Mouse (Mus musculus): ENCODE data around the gene Lbp. TPM values are rescaled to one million over a fixed set of nuclear protein-coding genes. Genes with fewer than 3 reads are reported as not detected.

Gene Lbp
- 31.0 and 34.5 TPM in 2 replicates for polyA plus RNA-seq (2015; fragmentation: Nextera tagmentation; extraction: Ambion mirVana)

DNA sequence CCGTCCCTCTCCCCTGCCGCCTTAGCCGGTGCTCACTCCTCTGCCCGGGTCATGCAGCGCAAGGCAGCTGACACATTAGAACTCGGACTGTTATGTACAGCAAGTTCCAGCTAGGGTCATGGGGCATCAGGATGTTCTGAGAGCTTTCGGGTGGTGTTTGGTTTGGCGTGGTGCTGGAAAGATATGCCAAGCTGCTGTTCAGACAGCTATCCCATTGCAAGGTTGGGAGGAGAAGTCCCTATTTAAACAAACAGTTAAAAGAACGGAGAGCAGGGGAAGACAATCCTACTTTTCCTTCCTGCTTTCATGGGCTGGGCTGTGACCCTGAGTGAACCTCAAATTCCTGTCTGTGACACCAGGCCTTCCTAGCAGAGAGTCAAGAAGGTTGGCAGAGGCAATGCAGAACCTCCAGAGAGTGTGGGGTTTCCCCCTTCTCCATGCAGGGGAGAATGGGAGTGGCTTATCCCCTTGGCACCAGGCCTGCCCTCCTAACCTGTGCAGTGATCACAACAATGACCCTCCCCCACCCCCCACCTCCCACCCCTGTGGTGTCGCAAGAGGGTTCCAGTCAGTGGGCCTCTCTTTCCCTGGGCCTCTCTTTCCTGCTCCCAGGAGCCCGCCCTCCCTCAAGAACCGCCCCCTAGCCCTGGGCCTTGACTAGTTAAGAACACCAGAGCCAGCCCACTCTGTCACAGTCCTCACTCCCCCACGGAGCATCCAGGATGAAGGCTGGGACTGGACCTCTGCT is at the start of gene Lbp:
Gene Lbp, plus strand, starts transcription at position 546 of the 748 bp plus-strand sequence.
- Histone ChIP-seq H3K4me2 (replicated peaks; ENCODE audit: low read depth, low read length) (peak within 1 kb of the TSS; percentile 53), H3K4me1 (ENCODE audit: insufficient read depth, low read length) (peaks cover 20% of the 10 kb centered on the region), H3K4me3 (ENCODE audit: low read length) (peak within 1 kb of the TSS; percentile 39), H3K9ac (replicated peaks; ENCODE audit: low read length) (peak within 1 kb of the TSS; percentile 63), H3K36me3 (ENCODE audit: insufficient read depth, low read length) (no peaks in the 10 kb centered on the region), H3K9me3 (ENCODE audit: low read length) (no peaks in the 10 kb centered on the region), H3K27ac (ENCODE audit: low read length) (peak within 1 kb of the TSS; percentile 92), H3K27me3 (ENCODE audit: insufficient read depth, low read length) (no peaks in the 10 kb centered on the region)
- WGBS: 16% methylated on average over 12 of the region's 13 CpGs
- peak; percentile 94 for ATAC-seq (ENCODE audit: low FRiP score, low TSS enrichment)

DNA sequence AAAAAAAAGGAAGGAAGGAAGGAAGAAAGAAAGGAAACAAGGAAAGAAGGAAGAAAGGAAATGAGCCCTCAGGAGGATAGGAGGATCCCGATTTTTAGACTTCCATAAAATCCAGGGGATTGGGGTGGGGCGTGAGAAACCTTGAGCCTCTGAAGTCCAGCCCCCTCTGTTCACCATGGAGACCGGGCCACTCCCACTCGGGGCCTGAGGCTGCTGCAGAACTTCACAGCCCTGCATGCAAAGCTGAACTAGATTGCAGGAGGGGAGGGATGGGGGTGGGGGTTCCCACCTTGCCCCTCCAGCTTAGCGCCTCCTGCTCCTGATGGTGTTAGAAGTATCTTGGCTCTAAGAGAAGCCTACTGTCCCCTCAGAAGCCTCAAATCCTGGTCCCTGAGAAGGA is 49.4 kb upstream of the Lbp start:
- Histone ChIP-seq H3K4me2 (replicated peaks; ENCODE audit: low read depth, low read length) (no peak overlapping the region), H3K27ac (ENCODE audit: low read length) (no peak overlapping the region), H3K36me3 (ENCODE audit: insufficient read depth, low read length) (no peaks in the 10 kb centered on the region), H3K27me3 (ENCODE audit: insufficient read depth, low read length) (no peaks in the 10 kb centered on the region), H3K4me1 (ENCODE audit: insufficient read depth, low read length) (peaks cover 24% of the 10 kb centered on the region), H3K9me3 (ENCODE audit: low read length) (no peaks in the 10 kb centered on the region), H3K4me3 (ENCODE audit: low read length) (no peak overlapping the region), H3K9ac (replicated peaks; ENCODE audit: low read length) (0 out of 2 replicates have a peak overlapping the region, but pooled peaks have one; percentile 33)
- ATAC-seq (ENCODE audit: low FRiP score, low TSS enrichment): peak; percentile 73; the same call in 1 of the 2 replicates
- 6% methylated on average over 5 of the region's 5 CpGs for WGBS

DNA sequence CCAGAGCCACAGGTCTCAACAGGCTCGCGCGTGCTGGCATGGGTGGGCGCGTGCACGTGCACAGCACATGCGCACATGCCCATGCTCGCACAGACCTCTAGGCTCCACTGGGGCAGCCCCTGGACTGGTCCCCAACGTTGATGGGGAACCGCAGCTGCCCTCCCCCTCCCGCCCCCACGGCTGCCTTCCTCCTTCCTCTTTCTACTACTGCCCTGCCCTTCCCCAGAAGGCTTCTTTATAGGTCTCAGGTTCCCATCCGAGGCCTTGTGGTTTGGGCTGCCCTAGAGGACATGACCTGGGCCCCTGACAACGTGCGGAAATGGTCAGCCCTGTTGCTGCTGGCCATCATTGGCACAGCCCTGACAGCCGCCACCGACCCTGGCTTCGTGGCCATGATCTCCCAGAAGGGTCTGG is 48.3 kb upstream of the Lbp start, which contains the start of gene Bpi:
Gene Bpi, plus strand, starts transcription at position 90 of the 414 bp plus-strand sequence.
- H3K36me3 ChIP-seq (ENCODE audit: insufficient read depth, low read length): no peaks in the 10 kb centered on the region
- no peaks in the 10 kb centered on the region for H3K27me3 ChIP-seq (ENCODE audit: insufficient read depth, low read length)
- 0 out of 2 replicates have a peak, but pooled peaks have one; percentile 32 for ATAC-seq (ENCODE audit: low FRiP score, low TSS enrichment)
- H3K4me3 ChIP-seq (ENCODE audit: low read length): peak within 1 kb of the TSS; percentile 6; the same call in 1 of the 2 replicates
- peaks cover 24% of the 10 kb centered on the region for H3K4me1 ChIP-seq (ENCODE audit: insufficient read depth, low read length)
- 55% methylated on average over 18 of the region's 18 CpGs for WGBS
- peak within 1 kb of the TSS; percentile 42 for H3K4me2 ChIP-seq (replicated peaks; ENCODE audit: low read depth, low read length)
- no peaks in the 10 kb centered on the region for H3K9me3 ChIP-seq (ENCODE audit: low read length)
- peak within 1 kb of the TSS; percentile 34; the same call in 1 of the 2 replicates for H3K9ac ChIP-seq (replicated peaks; ENCODE audit: low read length)
- H3K27ac ChIP-seq (ENCODE audit: low read length): no peak within 1 kb of the TSS

DNA sequence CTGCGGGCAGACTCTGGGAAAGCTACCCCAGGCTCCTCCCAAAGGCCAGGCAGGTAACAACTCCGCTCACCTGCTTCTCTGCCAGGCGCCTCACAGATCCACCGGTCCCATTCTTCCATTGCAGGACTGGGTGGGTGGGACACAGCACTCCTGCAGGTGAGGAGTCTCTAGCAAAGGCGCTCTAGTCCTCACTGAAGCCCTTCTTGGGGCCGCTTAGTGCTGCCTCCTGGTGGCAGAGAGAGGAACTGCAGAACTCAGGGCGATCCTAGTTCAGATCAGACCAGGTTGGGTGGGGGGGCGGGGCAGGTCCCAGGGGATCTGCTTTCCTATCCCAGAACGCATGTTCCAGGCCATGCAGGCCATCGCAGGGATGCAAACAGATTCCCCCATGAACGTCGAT is 47.5 kb upstream of the Lbp start:
- 13% methylated on average over 12 of the region's 12 CpGs for WGBS
- Histone ChIP-seq H3K27ac (ENCODE audit: low read length) (no peak overlapping the region), H3K4me1 (ENCODE audit: insufficient read depth, low read length) (peaks cover 24% of the 10 kb centered on the region), H3K4me2 (replicated peaks; ENCODE audit: low read depth, low read length) (peak overlapping the region; percentile 42), H3K4me3 (ENCODE audit: low read length) (peak overlapping the region; percentile 6; the same call in 1 of the 2 replicates), H3K9me3 (ENCODE audit: low read length) (no peaks in the 10 kb centered on the region), H3K9ac (replicated peaks; ENCODE audit: low read length) (peak overlapping the region; percentile 34; the same call in 1 of the 2 replicates), H3K27me3 (ENCODE audit: insufficient read depth, low read length) (no peaks in the 10 kb centered on the region), H3K36me3 (ENCODE audit: insufficient read depth, low read length) (no peaks in the 10 kb centered on the region)
- ATAC-seq (ENCODE audit: low FRiP score, low TSS enrichment): peak; percentile 63

DNA sequence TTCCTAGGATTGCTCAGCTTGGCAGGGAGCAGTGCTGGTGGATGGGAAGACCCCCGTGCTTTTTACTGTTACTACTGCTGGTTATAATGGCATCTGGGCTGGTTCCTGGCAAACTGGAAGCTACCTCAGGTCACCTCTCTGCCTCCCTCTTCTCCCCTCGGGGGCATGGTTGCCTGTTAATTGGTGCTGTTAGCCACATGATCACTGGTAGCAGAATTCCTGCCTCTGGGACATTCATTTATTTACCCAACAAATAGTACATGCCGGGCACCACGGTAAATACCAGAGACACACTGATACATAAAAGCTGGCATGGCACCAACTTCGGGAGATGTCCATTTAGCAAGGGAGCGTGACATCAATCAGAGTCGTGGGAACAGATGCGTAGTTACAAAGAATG is 46.8 kb upstream of the Lbp start:
- H3K27ac ChIP-seq (ENCODE audit: low read length): no peak overlapping the region
- no peaks in the 10 kb centered on the region for H3K27me3 ChIP-seq (ENCODE audit: insufficient read depth, low read length)
- no peak overlapping the region for H3K9ac ChIP-seq (replicated peaks; ENCODE audit: low read length)
- H3K4me1 ChIP-seq (ENCODE audit: insufficient read depth, low read length): peaks cover 24% of the 10 kb centered on the region
- ATAC-seq (ENCODE audit: low FRiP score, low TSS enrichment): no peak
- no peak overlapping the region for H3K4me3 ChIP-seq (ENCODE audit: low read length)
- H3K36me3 ChIP-seq (ENCODE audit: insufficient read depth, low read length): no peaks in the 10 kb centered on the region
- H3K4me2 ChIP-seq (replicated peaks; ENCODE audit: low read depth, low read length): no peak overlapping the region
- 68% methylated on average over 8 of the region's 8 CpGs for WGBS
- no peaks in the 10 kb centered on the region for H3K9me3 ChIP-seq (ENCODE audit: low read length)

DNA sequence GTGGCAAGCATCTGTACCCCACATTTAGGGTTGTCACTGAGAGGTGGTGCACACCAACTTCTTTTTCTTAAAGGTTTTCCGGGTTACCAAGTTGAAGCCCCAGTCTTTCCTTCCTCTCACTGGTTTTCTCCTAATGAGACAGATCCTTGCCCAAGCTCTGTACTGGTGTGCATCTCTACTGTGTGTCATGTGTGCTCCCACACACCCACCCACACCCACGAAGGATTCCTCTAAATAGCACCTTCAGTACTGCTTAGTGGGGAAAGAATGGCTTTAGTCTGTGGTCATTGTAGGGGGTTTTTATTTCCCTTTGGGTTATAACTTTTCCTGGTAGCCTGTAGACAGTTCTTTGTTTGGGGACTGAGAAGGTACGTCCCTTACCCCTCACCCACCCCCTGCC is 41.4 kb upstream of the Lbp start:
- ATAC-seq (ENCODE audit: low FRiP score, low TSS enrichment): no peak

DNA sequence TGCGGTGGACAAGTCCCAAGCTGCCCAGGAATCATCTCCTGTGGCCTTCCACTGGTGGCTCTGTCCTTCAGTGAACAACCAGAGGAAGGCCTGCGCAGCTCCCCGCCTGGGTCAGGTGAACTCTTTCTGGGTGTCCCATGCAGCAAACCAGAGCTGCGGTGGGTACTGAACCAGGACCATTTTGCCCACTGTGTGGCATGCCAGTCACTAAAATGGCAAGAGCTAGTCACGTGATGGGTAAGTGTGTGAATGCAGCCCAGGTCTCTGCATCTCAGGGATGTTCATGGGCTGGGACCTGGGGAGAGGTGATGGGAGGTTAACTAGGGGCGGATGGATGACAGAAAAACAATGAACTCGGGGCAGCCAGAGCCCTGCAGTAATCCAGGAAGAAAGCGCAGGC is 36.3 kb upstream of the Lbp start:
- no peak for ATAC-seq (ENCODE audit: low FRiP score, low TSS enrichment)
- Histone ChIP-seq H3K4me2 (replicated peaks; ENCODE audit: low read depth, low read length) (no peak overlapping the region), H3K27ac (ENCODE audit: low read length) (no peak overlapping the region), H3K9ac (replicated peaks; ENCODE audit: low read length) (no peak overlapping the region), H3K9me3 (ENCODE audit: low read length) (no peaks in the 10 kb centered on the region), H3K4me1 (ENCODE audit: insufficient read depth, low read length) (peaks cover 12% of the 10 kb centered on the region), H3K36me3 (ENCODE audit: insufficient read depth, low read length) (no peaks in the 10 kb centered on the region), H3K4me3 (ENCODE audit: low read length) (no peak overlapping the region), H3K27me3 (ENCODE audit: insufficient read depth, low read length) (no peaks in the 10 kb centered on the region)
- WGBS: 76% methylated on average over 8 of the region's 8 CpGs

More for the DNA sequence above, 41.4 kb upstream of the Lbp start:
- Histone ChIP-seq H3K27me3 (ENCODE audit: insufficient read depth, low read length) (no peaks in the 10 kb centered on the region), H3K9me3 (ENCODE audit: low read length) (no peaks in the 10 kb centered on the region), H3K4me3 (ENCODE audit: low read length) (no peak overlapping the region), H3K27ac (ENCODE audit: low read length) (no peak overlapping the region), H3K9ac (replicated peaks; ENCODE audit: low read length) (no peak overlapping the region), H3K36me3 (ENCODE audit: insufficient read depth, low read length) (no peaks in the 10 kb centered on the region), H3K4me1 (ENCODE audit: insufficient read depth, low read length) (no peaks in the 10 kb centered on the region), H3K4me2 (replicated peaks; ENCODE audit: low read depth, low read length) (no peak overlapping the region)
- WGBS: 78% methylated on average over 3 of the region's 3 CpGs

DNA sequence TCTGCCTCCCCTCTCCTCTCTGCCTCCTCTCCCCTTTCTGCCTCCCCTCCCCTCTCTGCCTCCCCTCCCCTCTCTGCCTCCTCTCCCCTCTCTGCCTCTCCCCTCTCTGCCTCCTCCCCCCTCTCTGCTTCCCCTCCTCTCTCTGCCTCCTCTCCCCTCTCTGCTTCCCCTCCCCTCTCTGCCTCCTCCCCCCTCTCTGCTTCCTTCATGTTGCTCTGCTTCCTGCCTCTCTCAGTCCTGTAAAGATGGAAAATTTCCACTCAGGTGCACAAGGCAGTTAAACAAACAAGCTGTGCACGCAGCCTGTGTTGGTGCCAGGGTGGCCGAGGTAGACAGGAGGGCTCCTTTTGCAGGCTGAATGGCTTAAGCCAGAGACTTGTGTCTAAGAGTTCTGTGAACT is 32.6 kb upstream of the Lbp start:
- Histone ChIP-seq H3K9ac (replicated peaks; ENCODE audit: low read length) (no peak overlapping the region), H3K27me3 (ENCODE audit: insufficient read depth, low read length) (no peaks in the 10 kb centered on the region), H3K4me3 (ENCODE audit: low read length) (no peak overlapping the region), H3K27ac (ENCODE audit: low read length) (peak overlapping the region; percentile 84), H3K4me2 (replicated peaks; ENCODE audit: low read depth, low read length) (no peak overlapping the region), H3K36me3 (ENCODE audit: insufficient read depth, low read length) (no peaks in the 10 kb centered on the region), H3K9me3 (ENCODE audit: low read length) (no peaks in the 10 kb centered on the region), H3K4me1 (ENCODE audit: insufficient read depth, low read length) (peaks cover 35% of the 10 kb centered on the region)
- 5% methylated on average over 2 of the region's 2 CpGs for WGBS
- ATAC-seq (ENCODE audit: low FRiP score, low TSS enrichment): peak; percentile 76

DNA sequence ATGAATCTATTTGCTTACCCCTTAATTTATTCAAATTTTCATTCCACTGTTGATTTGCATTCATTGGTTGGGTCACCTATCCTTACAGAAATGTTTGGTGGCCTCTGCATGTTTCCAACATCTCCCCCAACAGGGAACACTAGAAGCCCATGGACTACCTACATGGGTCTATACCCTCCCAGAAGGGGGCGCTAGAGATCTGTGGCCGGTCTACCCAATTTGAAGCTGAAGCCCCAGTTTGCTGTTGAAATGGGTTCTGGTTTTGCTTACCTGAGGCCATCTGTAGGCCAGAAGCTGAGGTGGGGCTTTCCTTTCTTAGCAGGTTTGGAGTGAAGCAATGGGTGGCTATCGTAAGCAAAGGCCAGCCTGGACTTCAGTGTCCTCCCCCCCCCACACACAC is 30.9 kb upstream of the Lbp start:
- Histone ChIP-seq H3K9ac (replicated peaks; ENCODE audit: low read length) (no peak overlapping the region), H3K4me2 (replicated peaks; ENCODE audit: low read depth, low read length) (no peak overlapping the region), H3K27me3 (ENCODE audit: insufficient read depth, low read length) (no peaks in the 10 kb centered on the region), H3K4me1 (ENCODE audit: insufficient read depth, low read length) (peaks cover 35% of the 10 kb centered on the region), H3K36me3 (ENCODE audit: insufficient read depth, low read length) (no peaks in the 10 kb centered on the region), H3K27ac (ENCODE audit: low read length) (no peak overlapping the region), H3K9me3 (ENCODE audit: low read length) (no peaks in the 10 kb centered on the region), H3K4me3 (ENCODE audit: low read length) (no peak overlapping the region)
- 92% methylated on average over 3 of the region's 3 CpGs for WGBS
- ATAC-seq (ENCODE audit: low FRiP score, low TSS enrichment): no peak

DNA sequence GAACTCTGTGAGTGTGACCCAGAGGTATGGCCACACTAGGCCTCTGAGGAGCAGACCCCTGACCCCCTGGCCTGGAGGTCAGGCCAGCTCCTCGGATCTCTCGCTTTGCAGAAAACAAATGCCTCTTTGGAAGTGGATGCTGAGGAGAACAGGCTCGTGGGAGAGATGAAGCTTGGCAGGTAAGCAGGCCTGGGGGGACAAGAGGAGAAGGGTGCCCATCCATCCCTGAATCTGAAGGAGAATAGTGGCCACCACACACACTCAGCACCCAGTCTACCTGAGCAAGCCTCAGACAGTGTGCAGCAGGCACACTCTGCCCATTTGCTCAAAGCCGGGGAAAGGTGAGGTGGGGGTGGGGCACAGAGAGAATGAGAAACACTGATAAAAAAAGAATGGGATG is 30.5 kb upstream of the Lbp start:
- Histone ChIP-seq H3K4me2 (replicated peaks; ENCODE audit: low read depth, low read length) (no peak overlapping the region), H3K4me3 (ENCODE audit: low read length) (no peak overlapping the region), H3K9me3 (ENCODE audit: low read length) (no peaks in the 10 kb centered on the region), H3K27ac (ENCODE audit: low read length) (no peak overlapping the region), H3K27me3 (ENCODE audit: insufficient read depth, low read length) (no peaks in the 10 kb centered on the region), H3K36me3 (ENCODE audit: insufficient read depth, low read length) (no peaks in the 10 kb centered on the region), H3K4me1 (ENCODE audit: insufficient read depth, low read length) (peaks cover 35% of the 10 kb centered on the region), H3K9ac (replicated peaks; ENCODE audit: low read length) (no peak overlapping the region)
- 44% methylated on average over 4 of the region's 4 CpGs for WGBS
- ATAC-seq (ENCODE audit: low FRiP score, low TSS enrichment): no peak

All from kidney, embryonic 16.5 days (tissue).